Mouse (Mus musculus): Measurements from ENCODE around the gene Cdk6.

- TF ChIP-seq CTCF (IDR thresholded peaks at IDR 0.05; ENCODE audit: low read depth, low read length) (no peak), EP300 (IDR thresholded peaks at IDR 0.05; ENCODE audit: insufficient read depth, low read depth, low read length) (no peak)
Observed at GRCm38 (mm10) chr5:3386021-3386730, 44.9 kb downstream of the Cdk6 start.
